19 mouse cellular contexts compared by ENCODE assay signal in the genomic region with DNA sequence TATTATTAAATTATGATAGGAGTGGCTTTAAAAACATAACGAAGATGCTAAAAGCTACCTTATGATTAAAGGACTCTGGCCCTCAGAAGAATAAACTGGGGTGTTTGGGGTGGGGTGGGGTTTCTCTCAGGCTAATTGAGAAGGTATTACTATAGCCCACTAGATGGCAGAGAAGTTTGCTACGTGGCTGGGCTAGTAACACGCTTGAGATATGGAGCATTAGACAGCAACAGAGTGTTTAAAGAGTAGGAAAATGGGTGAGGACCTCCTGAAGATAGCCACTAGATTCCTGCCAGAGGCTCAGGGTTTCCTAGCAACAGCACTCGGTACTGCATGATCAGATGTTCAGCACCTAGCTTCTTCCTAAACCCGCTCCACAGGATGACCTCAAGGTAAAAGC.
DNase-seq lines count a peak whose midpoint lies in the region; ATAC-seq and TF ChIP-seq lines count a peak whose summit lies in the region.
"Had no signal": no experiment of that assay in that cellular context is flagged by ENCODE, and none has a peak within 500 bp of the region (broad histone marks: within the 10 kb centered on the region; RNA-seq: fewer than 3 reads in every experiment).

No protein-coding gene starts in this region.

- H3K4me2 ChIP-seq in hindbrain, postnatal 0 days (ENCODE audit: low read depth, low read length), result no peak overlapping the region
- H3K4me2 ChIP-seq in neural tube, embryonic 14.5 days (ENCODE audit: low read depth, low read length), result no peak overlapping the region
- no peak overlapping the region for H3K4me2 ChIP-seq in neural tube, embryonic 15.5 days
- H3K4me2 ChIP-seq: embryonic facial prominence, embryonic 13.5 days; forebrain, embryonic 15.5 days; heart, embryonic 11.5 days; midbrain, embryonic 12.5 days; neural tube, embryonic 13.5 days had no signal

- no peaks in the 10 kb centered on the region for H3K9me3 ChIP-seq in hindbrain, postnatal 0 days (ENCODE audit: low read length)
- no peaks in the 10 kb centered on the region for H3K9me3 ChIP-seq in hindbrain, embryonic 10.5 days
- no peaks in the 10 kb centered on the region for H3K9me3 ChIP-seq in neural tube, embryonic 14.5 days (ENCODE audit: control insufficient read depth, low read length)
- H3K9me3 ChIP-seq in neural tube, embryonic 15.5 days (replicated peaks), result no peaks in the 10 kb centered on the region
- H3K9me3 ChIP-seq: embryonic facial prominence, embryonic 13.5 days; forebrain, embryonic 15.5 days; midbrain, embryonic 12.5 days; neural tube, embryonic 13.5 days had no signal

- WGBS in hindbrain, postnatal 0 days, result 31% methylated on average over 5 of the region's 5 CpGs
- 39% methylated on average over 5 of the region's 5 CpGs for WGBS in hindbrain, embryonic 10.5 days
- 37% methylated on average over 5 of the region's 5 CpGs for WGBS in neural tube, embryonic 14.5 days
- WGBS in neural tube, embryonic 15.5 days, result 36% methylated on average over 5 of the region's 5 CpGs

- ATAC-seq in CD4-positive, CD25-positive, alpha-beta regulatory T cell, adult 4 months, result no peak
- peak; percentile 36; the same call in 1 of the 2 replicates for ATAC-seq in hindbrain, postnatal 0 days
- ATAC-seq in neural tube, embryonic 14.5 days (ENCODE audit: low read depth), result peak; percentile 44; the same call in 1 of the 2 replicates
- no peak for ATAC-seq in neural tube, embryonic 15.5 days (ENCODE audit: low FRiP score)
- ATAC-seq in neutrophil, adult 5-6 weeks (ENCODE audit: extremely low read depth, insufficient number of reproducible peaks, low FRiP score, poor library complexity, severe bottlenecking), result peak; percentile 6; the same call in 1 of the 2 replicates
- ATAC-seq: forebrain, embryonic 15.5 days had no signal

- DNase-seq in CD4-positive, CD25-positive, alpha-beta regulatory T cell, adult 2 months (ENCODE audit: low read depth, low spot score), result peak; percentile 25
- peak; percentile 34 for DNase-seq in hindbrain, postnatal 0 days (ENCODE audit: low spot score)
- DNase-seq in hindbrain, embryonic 10.5 days (ENCODE audit: low spot score), result no peak
- DNase-seq in spleen, adult 12 weeks (ENCODE audit: low spot score), result no peak
- DNase-seq: cerebellum, adult 18-20 months; gastrocnemius, adult 2 months; kidney, adult 9 months; lung, postnatal 10 days; right cerebral cortex, postnatal 14 days; thymus, adult 18-20 months had no signal

- H3K4me3 ChIP-seq in hindbrain, postnatal 0 days (ENCODE audit: low read length), result no peak overlapping the region
- no peak overlapping the region for H3K4me3 ChIP-seq in hindbrain, embryonic 10.5 days
- no peak overlapping the region for H3K4me3 ChIP-seq in neural tube, embryonic 14.5 days (ENCODE audit: low read depth, low read length)
- H3K4me3 ChIP-seq in neural tube, embryonic 15.5 days (replicated peaks), result no peak overlapping the region
- H3K4me3 ChIP-seq: embryonic facial prominence, embryonic 13.5 days; forebrain, embryonic 15.5 days; gastrocnemius, adult 2 months; midbrain, embryonic 12.5 days; neural tube, embryonic 13.5 days had no signal

- H3K36me3 ChIP-seq in hindbrain, postnatal 0 days (ENCODE audit: insufficient read depth, low read length), result no peaks in the 10 kb centered on the region
- H3K36me3 ChIP-seq in hindbrain, embryonic 10.5 days, result no peaks in the 10 kb centered on the region
- no peaks in the 10 kb centered on the region for H3K36me3 ChIP-seq in neural tube, embryonic 14.5 days (ENCODE audit: control insufficient read depth, insufficient read depth, low read length)
- no peaks in the 10 kb centered on the region for H3K36me3 ChIP-seq in neural tube, embryonic 15.5 days
- H3K36me3 ChIP-seq: embryonic facial prominence, embryonic 13.5 days; forebrain, embryonic 15.5 days; midbrain, embryonic 12.5 days; neural tube, embryonic 13.5 days had no signal

- no peak overlapping the region for H3K9ac ChIP-seq in hindbrain, postnatal 0 days (replicated peaks; ENCODE audit: low read length)
- no peak overlapping the region for H3K9ac ChIP-seq in neural tube, embryonic 14.5 days (replicated peaks; ENCODE audit: low read depth, low read length)
- no peak overlapping the region for H3K9ac ChIP-seq in neural tube, embryonic 15.5 days (replicated peaks)
- H3K9ac ChIP-seq: embryonic facial prominence, embryonic 13.5 days; forebrain, embryonic 15.5 days; midbrain, embryonic 12.5 days; neural tube, embryonic 13.5 days had no signal

- H3K27ac ChIP-seq in hindbrain, postnatal 0 days, result no peak overlapping the region
- no peak overlapping the region for H3K27ac ChIP-seq in hindbrain, embryonic 10.5 days
- no peak overlapping the region for H3K27ac ChIP-seq in neural tube, embryonic 14.5 days (ENCODE audit: low read depth, low read length)
- no peak overlapping the region for H3K27ac ChIP-seq in neural tube, embryonic 15.5 days (replicated peaks)
- H3K27ac ChIP-seq: embryonic facial prominence, embryonic 13.5 days; forebrain, embryonic 15.5 days; gastrocnemius, adult 2 months; midbrain, embryonic 12.5 days; neural tube, embryonic 13.5 days had no signal

- H3K4me1 ChIP-seq in hindbrain, postnatal 0 days (ENCODE audit: insufficient read depth, low read length), result no peaks in the 10 kb centered on the region
- H3K4me1 ChIP-seq in hindbrain, embryonic 10.5 days (replicated peaks), result peaks cover 2% of the 10 kb centered on the region; the same call in 1 of the 2 replicates
- H3K4me1 ChIP-seq in neural tube, embryonic 14.5 days (ENCODE audit: control insufficient read depth, insufficient read depth, low read length), result no peaks in the 10 kb centered on the region
- no peaks in the 10 kb centered on the region for H3K4me1 ChIP-seq in neural tube, embryonic 15.5 days
- H3K4me1 ChIP-seq: embryonic facial prominence, embryonic 13.5 days; midbrain, embryonic 12.5 days; neural tube, embryonic 13.5 days had no signal

- peak; percentile 38 for TF ChIP-seq CTCF in hindbrain, postnatal 0 days (IDR thresholded peaks at IDR 0.05; ENCODE audit: low read depth)

- no peaks in the 10 kb centered on the region for H3K27me3 ChIP-seq in hindbrain, postnatal 0 days (ENCODE audit: insufficient read depth, low read length)
- no peaks in the 10 kb centered on the region for H3K27me3 ChIP-seq in hindbrain, embryonic 10.5 days (ENCODE audit: insufficient read depth, poor library complexity, severe bottlenecking)
- H3K27me3 ChIP-seq in neural tube, embryonic 14.5 days (ENCODE audit: control insufficient read depth, insufficient read depth, low read length), result no peaks in the 10 kb centered on the region
- H3K27me3 ChIP-seq in neural tube, embryonic 15.5 days (replicated peaks), result no peaks in the 10 kb centered on the region
- H3K27me3 ChIP-seq: embryonic facial prominence, embryonic 13.5 days; midbrain, embryonic 12.5 days had no signal

Comparison
In these comparisons a context has a peak if more than half of its experiments do, and no peak if none do; other contexts are left out.
1. DNase-seq: peak in CD4-positive, CD25-positive, alpha-beta regulatory T cell, adult 2 months (single experiment) and hindbrain, postnatal 0 days (single experiment); none in hindbrain, embryonic 10.5 days (single experiment) and spleen, adult 12 weeks (single experiment).
2. ATAC-seq: peak in hindbrain, postnatal 0 days (single experiment), neural tube, embryonic 14.5 days (single experiment) and neutrophil, adult 5-6 weeks (single experiment); none in CD4-positive, CD25-positive, alpha-beta regulatory T cell, adult 4 months (single experiment) and neural tube, embryonic 15.5 days (single experiment).